In the genomic region with DNA sequence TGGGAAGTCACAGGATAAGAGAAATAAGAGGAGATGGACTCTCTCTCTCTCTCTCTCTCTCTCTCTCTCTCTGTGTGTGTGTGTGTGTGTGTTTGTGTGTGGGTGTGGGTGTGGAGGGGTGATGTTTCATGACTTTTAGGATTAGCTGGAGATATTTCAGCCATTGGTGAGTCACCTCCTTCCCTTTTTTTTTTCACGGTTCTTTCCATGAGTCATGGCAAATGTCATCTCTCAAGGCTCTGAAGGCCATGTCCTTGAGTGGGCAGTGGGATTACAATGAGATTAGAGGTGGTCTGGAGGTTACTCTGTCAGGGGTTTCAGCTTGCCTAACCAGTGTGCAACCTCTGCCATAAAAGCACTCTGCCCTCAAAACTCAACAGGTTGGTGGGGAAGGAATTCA, we compare ENCODE assay signal across 25 mouse cellular contexts.
"Had no signal": no experiment of that assay in that cellular context is flagged by ENCODE, and none has a peak within 500 bp of the region (broad histone marks: within the 10 kb centered on the region; RNA-seq: fewer than 3 reads in every experiment).

No protein-coding gene starts in this region.

- H3K4me1 ChIP-seq: limb, embryonic 10.5 days; limb, embryonic 13.5 days; liver, embryonic 12.5 days; liver, embryonic 15.5 days; lung, embryonic 15.5 days; megakaryocyte, embryonic 14.5 days; midbrain, embryonic 10.5 days; midbrain, embryonic 13.5 days; neural tube, embryonic 13.5 days had no signal

- ATAC-seq: liver, embryonic 12.5 days; midbrain, embryonic 13.5 days; midbrain, embryonic 16.5 days had no signal

- H3K27ac ChIP-seq: kidney, postnatal 0 days; left cerebral cortex, adult 2 months; limb, embryonic 10.5 days; limb, embryonic 13.5 days; liver, embryonic 12.5 days; liver, embryonic 15.5 days; lung, embryonic 15.5 days; midbrain, embryonic 10.5 days; midbrain, embryonic 13.5 days; neural tube, embryonic 13.5 days; stomach, postnatal 0 days had no signal

- H3K27me3 ChIP-seq: limb, embryonic 13.5 days; liver, embryonic 12.5 days; liver, embryonic 15.5 days; lung, embryonic 15.5 days; megakaryocyte, embryonic 14.5 days; midbrain, embryonic 13.5 days; neural tube, embryonic 13.5 days had no signal

- H3K9ac ChIP-seq: limb, embryonic 13.5 days; liver, embryonic 12.5 days; liver, embryonic 15.5 days; lung, embryonic 15.5 days; midbrain, embryonic 13.5 days; neural tube, embryonic 13.5 days had no signal

- H3K36me3 ChIP-seq: limb, embryonic 10.5 days; limb, embryonic 13.5 days; liver, embryonic 12.5 days; liver, embryonic 15.5 days; lung, embryonic 15.5 days; midbrain, embryonic 10.5 days; midbrain, embryonic 13.5 days; neural tube, embryonic 13.5 days had no signal

- H3K4me2 ChIP-seq: limb, embryonic 13.5 days; liver, embryonic 12.5 days; liver, embryonic 15.5 days; lung, embryonic 15.5 days; midbrain, embryonic 13.5 days; neural tube, embryonic 13.5 days had no signal

- H3K9me3 ChIP-seq: limb, embryonic 10.5 days; limb, embryonic 13.5 days; liver, embryonic 15.5 days; lung, embryonic 15.5 days; megakaryocyte, embryonic 14.5 days; midbrain, embryonic 10.5 days; midbrain, embryonic 13.5 days; neural tube, embryonic 13.5 days had no signal

- DNase-seq: kidney, postnatal 36 days; layer of hippocampus, postnatal 36 days; liver; lung, adult 18-20 months; lung, postnatal 10 days; lung, postnatal 36 days; right cerebral cortex, postnatal 14 days; right cerebral cortex, postnatal 4 days; thymus, adult 2 months; thymus, postnatal 14 days; thymus, postnatal 4 days had no signal

- H3K4me3 ChIP-seq: left cerebral cortex, adult 2 months; limb, embryonic 10.5 days; limb, embryonic 13.5 days; liver, embryonic 12.5 days; liver, embryonic 15.5 days; lung, embryonic 15.5 days; megakaryocyte, embryonic 14.5 days; midbrain, embryonic 10.5 days; midbrain, embryonic 13.5 days; myocyte; neural tube, embryonic 13.5 days had no signal
